ENCODE assay signal across 8 mouse cellular contexts in genomic region chr2:30358533-30359531, GRCm38 (mm10). TPM values are rescaled to one million over a fixed set of nuclear protein-coding genes. Genes with fewer than 3 reads are reported as not detected.
DNase-seq lines count a peak whose midpoint lies in the region; ATAC-seq and TF ChIP-seq lines count a peak whose summit lies in the region.

Gene Sh3glb2 (minus strand): TSS chr2:30359337.

- in situ Hi-C loops in Patski (cut with MboI; ENCODE audit: low pct_unique_long_range_greater_than_20kb): no loop called here

- DNase-seq in Patski (ENCODE audit: low read depth, low spot score): no peak
- peak; percentile 95 to 97 for DNase-seq in cerebellum, postnatal 10 days
- peak; percentile 63 to 81 for DNase-seq in frontal cortex, postnatal 10 days (ENCODE audit: low spot score in 2 of 2)
- peak; percentile 94 for DNase-seq in hindbrain, embryonic 11.5 days (ENCODE audit: low spot score)
- peak; percentile 67 to 72 for DNase-seq in layer of hippocampus, postnatal 25 days (ENCODE audit: extremely low spot score in 1 of 2, low spot score in 1 of 2)
- peak; percentile 75 for DNase-seq in lung, postnatal 25 days (ENCODE audit: low spot score)
- peak; percentile 92 for DNase-seq in retina, embryonic 14.5 days (ENCODE audit: low spot score)
- peak; percentile 62 to 68 for DNase-seq in urinary bladder, adult 18-20 months (ENCODE audit: low spot score in 2 of 2)

- H3K36me3 ChIP-seq in hindbrain, embryonic 11.5 days (ENCODE audit: control insufficient read depth, insufficient read depth, low read length): no peaks in the 10 kb centered on the region

- POLR2A ChIA-PET in Patski (lab: Charles Lee): interaction anchor here (0.8 kb wide), 1 partner anchor 53 kb away, joined by 3 read pairs; no protein-coding TSS in a partner anchor

- CTCF ChIA-PET in Patski (lab: Charles Lee): interaction anchor here (1.0 kb wide), 1 partner anchor 224 kb away, joined by 3 read pairs; no protein-coding TSS in a partner anchor

- peak within 1 kb of the TSS; percentile 70 for H3K4me3 ChIP-seq in hindbrain, embryonic 11.5 days (ENCODE audit: low read depth, low read length)

- no peaks in the 10 kb centered on the region for H3K27me3 ChIP-seq in Patski
- H3K27me3 ChIP-seq in hindbrain, embryonic 11.5 days (ENCODE audit: control insufficient read depth, insufficient read depth, low read length): no peaks in the 10 kb centered on the region

- TF ChIP-seq CTCF in Patski (IDR thresholded peaks at IDR 0.05): no peak

- H3K4me2 ChIP-seq in hindbrain, embryonic 11.5 days (replicated peaks; ENCODE audit: low read depth, low read length): peak within 1 kb of the TSS; percentile 91

- peak; percentile 38 for ATAC-seq in Patski
- peak; percentile 72 for ATAC-seq in hindbrain, embryonic 11.5 days (ENCODE audit: low FRiP score)

- peak within 1 kb of the TSS; percentile 51 for H3K27ac ChIP-seq in hindbrain, embryonic 11.5 days (ENCODE audit: low read depth, low read length)

- H3K9ac ChIP-seq in hindbrain, embryonic 11.5 days (ENCODE audit: low read depth, low read length): peak within 1 kb of the TSS; percentile 78

- 3% methylated on average over 65 of the region's 73 CpGs for WGBS in hindbrain, embryonic 11.5 days

- peaks cover 5% of the 10 kb centered on the region; the same call in 1 of the 2 replicates for H3K4me1 ChIP-seq in hindbrain, embryonic 11.5 days (replicated peaks; ENCODE audit: control insufficient read depth, insufficient read depth, low read length)

- H3K9me3 ChIP-seq in hindbrain, embryonic 11.5 days (ENCODE audit: control insufficient read depth, low read length): no peaks in the 10 kb centered on the region

RNA-seq across cellular contexts. Expression of gene Sh3glb2, which starts in this region (rescaled TPM):
- polyA plus RNA-seq in Patski (2021): 102 TPM
- polyA plus RNA-seq in hindbrain, embryonic 11.5 days (2014; fragmentation: Nextera tagmentation; extraction: Ambion mirVana): 42.6 and 48.5 TPM in 2 replicates
- 100 to 1,000 TPM; 249 to 278 TPM for total RNA-seq in layer of hippocampus, postnatal 25 days (2021)
